Mouse (Mus musculus) adrenal gland, postnatal 4 days (tissue): ENCODE measurements around the gene Mphosph10. TPM values are rescaled to one million over a fixed set of nuclear protein-coding genes. Genes with fewer than 3 reads are reported as not detected.

Experiments used
- DNase-seq, 2 experiments: peaks; one replicate each; pipeline ENCODE4 v3.0.0; 2021 to 2022; ENCODE audit warnings: low spot score in 2 of 2, mixed read lengths in 2 of 2
- long read RNA-seq, 2 experiments: library from polyadenylated mRNA; stranded (forward); transcript quantifications; one replicate each; pipeline ENCODE4 v2.0.0; 2021
- total RNA-seq, 2 experiments: library from RNA; stranded (reverse); gene quantifications; 2 replicates each; pipeline ENCODE4 v1.2.3; 2021

Gene Mphosph10
- 10 to 100 TPM; 27.5 to 31.1 TPM for total RNA-seq
- long read RNA-seq, experiment 1, transcript Mphosph10-201 (11 exons, 2,248 nt), result major isoform, 19 of 22 reads
- long read RNA-seq, experiment 1, partial matches to known transcripts, result 2 of 22 reads
- long read RNA-seq, experiment 1, other reads (novel, unspliced or antisense), result 1 of 22 reads
- long read RNA-seq, experiment 2, transcript Mphosph10-201 (11 exons, 2,248 nt), result major isoform, 37 of 44 reads
- long read RNA-seq, experiment 2, partial matches to known transcripts, result 3 of 44 reads
- long read RNA-seq, experiment 2, other reads (novel, unspliced or antisense), result 1 of 44 reads

DNA sequence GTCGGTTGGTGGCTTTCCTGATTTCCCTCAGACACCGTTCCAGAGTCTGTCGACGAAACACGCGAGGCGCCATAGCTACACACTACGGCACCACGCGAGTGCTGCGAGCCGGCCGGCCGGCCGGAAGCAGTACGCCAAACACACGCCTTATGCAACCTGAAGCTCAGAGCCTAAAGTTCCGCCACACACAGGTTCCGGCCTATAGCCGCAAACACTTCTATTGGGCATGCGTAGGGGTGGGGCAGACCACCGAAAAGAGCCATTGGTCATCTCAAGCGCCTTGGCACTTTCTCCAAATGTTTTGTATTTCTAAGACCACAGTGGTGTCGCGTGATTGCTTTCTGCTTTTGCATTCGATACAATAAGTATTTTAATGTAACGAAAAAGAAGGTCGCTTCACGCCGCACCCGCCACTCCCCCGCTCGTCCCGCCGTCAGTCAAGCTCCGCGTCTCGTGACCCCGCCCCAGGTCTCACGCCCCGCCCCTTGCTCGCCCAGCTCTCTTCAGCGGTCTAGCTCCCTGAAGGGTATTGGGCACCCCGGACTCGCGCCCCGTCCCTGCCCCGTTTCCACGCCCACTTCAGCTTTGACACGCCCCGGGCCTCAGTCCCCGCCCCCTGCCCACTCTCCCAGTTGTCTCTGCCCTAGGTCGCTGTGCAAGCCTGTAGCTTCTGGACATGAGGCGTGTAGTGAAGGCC is at the start of gene Mphosph10, which contains the start of gene Mcee:
TSS of gene Mphosph10 (minus strand) at position 147 of the 697 bp plus-strand sequence.
TSS of gene Mcee (plus strand) at position 486 of the 697 bp plus-strand sequence.
- DNase-seq, result peak; percentile 95 to 96

DNA sequence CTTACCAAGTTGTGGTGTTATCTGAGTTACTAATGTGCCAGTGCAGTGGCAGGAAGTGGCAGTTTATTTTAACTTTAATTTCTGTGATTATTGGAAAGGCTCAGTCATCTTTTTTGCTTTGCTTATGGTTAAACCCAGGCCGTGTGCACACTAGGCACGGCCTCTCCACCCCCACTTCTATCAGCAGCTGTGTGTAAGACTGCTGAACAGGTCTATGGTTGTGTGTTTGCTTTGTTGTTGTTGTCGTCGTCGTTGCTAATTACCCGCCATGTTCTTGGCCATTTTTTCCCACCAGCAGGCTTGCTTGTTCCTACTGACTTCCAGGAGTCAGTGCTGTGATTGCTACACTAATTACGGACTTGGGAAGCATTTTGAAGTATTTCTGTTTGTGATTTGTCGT is 48.5 kb upstream of the Mphosph10 start:
- no peak for DNase-seq

DNA sequence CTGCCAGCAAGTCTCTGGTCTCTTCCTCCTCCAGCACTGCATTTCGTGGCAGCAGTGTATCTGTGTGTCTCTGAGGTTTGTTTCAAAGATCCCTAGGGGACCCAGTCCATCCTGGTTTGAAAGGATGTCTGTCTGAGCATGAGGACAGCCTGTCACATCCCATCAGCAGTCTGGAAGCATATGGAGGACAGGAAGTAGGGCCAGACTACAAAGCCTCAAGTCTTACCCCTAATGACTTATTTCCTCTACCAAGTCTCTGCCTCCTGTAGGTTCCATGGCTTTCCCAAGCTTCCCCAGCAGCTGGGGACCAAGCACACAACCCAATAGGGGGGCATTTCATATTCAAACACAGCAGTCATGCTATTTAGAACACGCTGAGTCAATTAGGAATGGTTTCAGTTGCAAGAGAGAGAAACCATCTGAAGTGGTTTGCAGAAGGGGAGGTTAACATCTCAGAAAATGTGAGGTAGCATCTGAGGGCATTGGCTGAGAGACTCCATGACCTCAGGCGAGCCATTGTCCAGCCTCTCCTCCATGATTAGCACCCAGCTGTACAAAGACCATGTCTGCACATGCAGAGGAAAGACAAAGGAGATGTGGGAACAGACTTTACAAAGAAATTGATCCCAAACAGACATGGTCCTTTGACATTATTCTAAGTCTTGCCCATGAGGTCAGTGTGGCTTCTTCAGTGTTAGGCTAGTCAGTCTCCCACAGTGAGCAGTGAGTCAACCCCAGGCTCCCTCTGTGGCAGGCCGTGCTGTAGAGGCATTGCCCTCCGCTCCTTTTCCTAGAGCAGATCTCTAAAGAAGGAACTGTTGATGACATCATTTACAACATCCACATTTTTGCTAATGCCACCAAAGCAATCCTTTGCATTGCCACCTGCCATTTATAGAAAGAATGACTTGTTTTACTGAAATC is 47.8 kb upstream of the Mphosph10 start:
- DNase-seq, result no peak

DNA sequence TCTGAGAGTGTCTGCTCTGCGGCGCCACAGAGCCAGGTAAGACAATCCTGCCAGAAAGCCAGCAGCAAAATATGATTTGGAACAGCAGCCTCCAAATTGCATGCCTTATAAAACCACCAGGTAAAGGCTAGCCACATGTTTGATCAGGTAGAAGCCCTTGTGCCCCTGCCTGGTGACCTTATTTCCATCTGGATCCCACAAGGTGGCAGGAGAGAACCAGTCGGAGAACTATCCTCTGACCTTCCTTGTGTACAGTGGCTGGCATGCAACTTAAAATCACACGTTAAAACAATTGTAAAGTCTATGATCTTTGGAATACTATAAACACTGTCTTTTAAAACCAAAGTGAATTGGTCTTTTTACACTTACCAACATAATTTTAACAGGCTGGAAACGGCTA is 32.8 kb upstream of the Mphosph10 start:
- DNase-seq, result no peak

DNA sequence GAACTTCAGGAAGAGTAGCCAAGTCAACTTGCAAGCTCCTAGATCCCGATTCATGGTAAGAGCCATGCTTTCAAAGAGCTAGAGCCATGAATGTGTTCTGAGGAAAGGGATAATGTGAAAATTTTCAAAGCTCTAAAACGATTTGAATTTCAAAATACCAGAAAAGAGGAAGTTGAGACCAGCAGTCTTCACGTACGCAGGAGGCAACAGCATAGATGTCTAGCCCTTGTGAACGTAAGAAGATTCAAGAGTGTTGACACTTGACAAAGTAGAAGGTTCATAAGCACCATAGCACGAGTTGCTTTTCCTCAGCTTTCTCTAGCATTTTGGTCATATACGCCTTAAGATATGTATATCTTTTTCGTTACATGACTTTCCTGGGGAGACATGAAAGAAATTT is 11.9 kb upstream of the Mphosph10 start:
- DNase-seq, result no peak

DNA sequence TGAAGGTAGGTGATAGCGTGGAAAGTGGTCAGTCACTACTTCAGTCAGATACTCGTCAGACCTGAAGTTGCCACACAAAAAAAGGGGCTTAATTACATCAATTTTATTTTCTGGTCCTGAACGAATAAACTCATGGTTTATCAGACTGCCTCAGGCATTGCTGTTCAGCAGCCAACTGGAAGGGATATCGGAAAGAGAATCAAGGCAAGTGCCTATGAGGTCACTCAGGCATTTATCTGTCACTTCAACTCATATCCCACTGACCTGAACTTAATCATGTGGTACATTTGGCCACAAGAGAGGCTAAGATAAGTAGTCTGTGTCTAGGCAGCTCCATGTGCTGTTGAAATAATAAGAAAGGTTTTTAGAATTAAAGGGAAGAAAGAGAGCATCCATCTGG is 10.4 kb upstream of the Mphosph10 start:
- no peak for DNase-seq

DNA sequence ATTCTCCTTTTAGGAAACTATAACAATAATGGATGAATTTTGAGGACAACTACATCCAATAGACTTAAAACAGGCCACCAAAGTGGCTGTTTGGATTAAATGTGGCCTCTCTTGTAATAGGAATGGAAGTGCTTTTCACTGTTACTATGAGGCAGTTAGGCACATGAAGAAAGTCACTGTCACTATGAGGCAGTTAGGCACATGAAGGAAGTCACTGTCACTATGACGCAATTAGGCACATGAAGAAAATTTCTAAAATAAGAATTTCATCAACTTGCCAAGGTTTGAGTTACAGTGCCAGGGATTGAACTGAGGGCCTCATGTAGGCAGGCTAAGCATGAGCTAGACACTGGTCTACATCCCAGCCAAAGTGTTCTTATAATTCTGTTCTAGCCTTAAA is 8.7 kb upstream of the Mphosph10 start:
- no peak for DNase-seq

DNA sequence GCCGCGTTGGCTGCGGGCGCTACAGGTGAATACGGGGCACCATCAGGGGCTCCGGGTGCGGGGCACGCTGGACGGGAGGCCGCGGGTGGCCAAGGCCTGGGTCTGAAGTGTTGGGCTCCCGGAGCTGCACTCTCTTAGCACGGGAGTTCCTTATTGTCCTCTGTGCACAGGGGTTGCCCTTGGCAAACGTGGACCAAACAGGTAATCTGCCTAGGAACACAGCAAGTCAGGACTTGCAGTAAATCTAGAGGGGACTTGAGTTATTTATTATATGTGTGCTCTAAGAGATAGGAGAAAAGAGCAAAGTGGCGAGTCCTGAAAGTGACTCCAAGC is 717 bp upstream of the Mphosph10 start:
- DNase-seq, result no peak

DNA sequence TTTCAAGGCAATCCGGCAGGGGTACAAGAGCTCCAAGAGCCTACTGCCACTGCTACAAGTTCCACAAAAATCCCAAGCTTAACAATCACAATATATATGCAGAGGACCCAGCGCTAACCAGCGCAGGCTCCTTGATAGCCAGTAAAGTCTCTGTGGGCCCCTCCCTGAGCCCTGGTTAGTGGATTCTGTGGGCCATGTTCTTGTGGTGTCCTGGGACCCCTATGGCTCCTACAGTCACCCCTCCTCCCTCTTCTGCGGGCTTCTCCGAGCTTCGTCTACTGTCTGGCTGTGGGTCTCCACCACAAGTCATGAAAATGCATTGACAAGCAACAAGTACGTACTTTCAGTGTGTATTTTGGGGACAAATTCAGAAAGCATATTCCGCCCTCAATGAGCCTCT is 589 bp downstream of the Mphosph10 start:
- no peak for DNase-seq

DNA sequence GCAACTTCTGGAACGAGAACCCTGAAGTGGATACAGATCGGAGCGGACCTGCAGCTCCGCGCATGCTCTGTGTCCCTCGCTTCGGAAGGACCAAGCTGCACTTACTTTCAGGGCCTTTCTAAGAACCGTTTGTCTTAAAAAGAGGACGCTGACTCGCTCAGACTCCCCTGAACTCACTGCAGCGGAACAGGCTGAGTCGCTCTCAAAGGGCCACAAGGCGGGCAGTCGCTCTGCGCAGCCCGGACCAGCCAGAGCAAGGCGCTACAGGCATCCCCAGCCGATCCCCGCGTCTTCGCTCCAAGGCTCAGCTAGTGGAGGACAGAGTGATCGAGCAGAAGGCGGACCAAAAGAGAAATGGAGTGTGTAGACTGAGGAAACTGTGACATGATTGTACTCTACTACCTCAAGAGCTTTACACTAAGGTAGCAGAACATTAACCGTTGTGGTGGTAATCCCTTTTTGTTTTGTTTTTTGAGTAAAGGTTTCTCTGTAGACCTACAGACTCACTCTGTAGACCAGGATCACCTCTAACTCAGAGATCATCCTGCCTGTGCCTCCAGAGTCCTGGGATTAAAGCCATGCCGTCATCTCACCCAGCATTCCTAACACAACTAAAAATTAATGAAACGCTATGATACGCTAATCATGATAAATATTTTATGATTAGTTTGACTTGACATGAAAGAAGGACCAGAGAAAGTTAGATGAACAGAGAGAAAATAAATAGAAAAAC is 18.1 kb downstream of the Mphosph10 start, which contains the start of gene Fan1:
TSS of gene Fan1 (minus strand) at position 266 of the 733 bp plus-strand sequence.
- DNase-seq, result peak; percentile 73 to 75

DNA sequence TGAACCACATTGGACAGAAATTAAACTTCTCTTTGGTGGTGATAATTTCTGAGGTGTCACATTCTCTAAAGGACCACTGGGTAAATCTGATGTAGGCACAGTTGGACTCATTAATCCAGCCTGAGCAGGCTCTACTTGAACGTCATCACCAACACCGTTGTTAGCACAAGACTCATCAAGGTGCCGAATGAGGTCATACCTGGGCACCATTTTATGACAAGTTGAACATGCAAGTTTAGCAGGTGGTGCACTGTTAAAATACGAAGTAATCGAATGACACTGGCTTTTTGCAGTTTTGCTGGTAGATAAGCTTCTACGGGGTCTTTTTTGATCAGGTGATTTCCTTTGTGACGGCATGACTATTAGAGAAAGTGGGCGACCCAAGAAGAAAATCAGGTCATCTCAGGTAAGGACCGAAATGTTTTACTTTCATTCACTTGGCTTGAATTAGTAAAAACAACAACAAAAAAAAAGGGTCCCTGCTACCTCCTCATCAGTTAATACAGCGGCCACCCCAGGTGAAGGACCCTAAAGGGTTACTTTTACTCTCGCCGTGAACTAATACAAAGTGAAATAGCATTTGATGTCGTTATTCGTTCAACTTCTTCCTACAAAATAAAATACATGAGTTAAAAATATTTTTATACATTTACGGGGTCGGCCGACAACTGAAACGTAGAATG is 18.8 kb downstream of the Mphosph10 start:
- no peak for DNase-seq

DNA sequence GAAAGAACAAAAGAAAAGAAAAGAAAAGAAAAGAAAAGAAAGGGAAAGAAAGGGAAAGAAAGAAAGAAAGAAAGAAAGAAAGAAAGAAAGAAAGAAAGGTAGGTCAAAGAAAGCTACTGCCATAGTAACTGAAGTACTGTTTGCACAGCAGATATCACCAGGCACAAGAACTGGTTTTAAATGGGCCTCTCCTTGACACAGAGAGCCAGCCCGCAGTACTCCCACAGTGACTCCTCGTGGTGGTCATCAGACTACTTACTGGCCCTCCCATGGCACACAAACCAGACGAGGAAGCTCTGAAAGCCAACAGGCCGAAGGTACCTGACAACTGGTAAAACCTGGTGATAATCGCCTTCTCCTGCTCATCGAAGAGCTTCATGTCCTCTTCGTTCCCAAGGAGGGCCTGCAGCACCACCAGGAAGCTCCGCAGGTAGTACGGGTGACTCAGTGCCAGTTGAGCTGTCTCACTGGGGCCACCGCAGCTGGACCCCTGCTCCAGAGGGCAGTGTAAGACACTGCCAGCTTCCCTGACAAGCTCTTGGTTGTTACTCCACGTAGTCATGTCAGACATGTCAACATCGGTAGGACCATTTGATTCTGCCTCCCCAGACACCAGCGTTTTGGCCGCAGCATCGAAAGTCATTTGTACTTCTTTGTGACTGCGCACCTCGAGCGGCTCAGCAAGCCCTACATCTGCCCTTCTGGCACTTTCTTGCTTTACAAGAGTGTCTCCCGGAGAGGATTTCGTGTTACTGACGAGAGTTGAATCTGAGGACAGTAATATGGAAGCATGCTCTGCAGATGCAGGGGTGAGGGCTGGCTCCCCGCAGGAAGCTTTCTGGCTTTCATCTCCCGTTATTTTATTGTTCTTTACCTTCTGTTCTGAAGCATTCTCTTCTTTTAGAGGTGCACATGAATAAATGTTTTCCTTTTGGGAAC is 19.9 kb downstream of the Mphosph10 start:
- no peak for DNase-seq

DNA sequence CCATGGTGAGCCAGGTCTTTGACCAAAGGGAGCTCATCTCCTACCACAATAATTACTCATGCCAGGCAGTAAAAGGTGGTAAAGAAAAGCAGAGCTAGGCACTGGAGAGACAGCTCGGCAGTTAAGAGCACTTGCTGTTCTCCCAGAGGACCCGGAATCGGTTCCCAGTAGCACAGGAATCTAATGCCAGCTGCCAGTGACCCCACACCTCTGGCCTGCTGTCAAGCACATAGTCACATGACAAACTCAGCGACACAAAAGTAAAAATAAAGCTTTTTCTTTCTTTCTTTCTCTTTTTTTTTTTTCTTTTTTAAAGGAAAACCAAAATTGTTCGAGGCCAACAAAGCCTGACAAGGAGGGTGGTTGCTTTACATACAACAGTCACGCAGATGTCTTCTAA is 22.2 kb downstream of the Mphosph10 start:
- no peak for DNase-seq

DNA sequence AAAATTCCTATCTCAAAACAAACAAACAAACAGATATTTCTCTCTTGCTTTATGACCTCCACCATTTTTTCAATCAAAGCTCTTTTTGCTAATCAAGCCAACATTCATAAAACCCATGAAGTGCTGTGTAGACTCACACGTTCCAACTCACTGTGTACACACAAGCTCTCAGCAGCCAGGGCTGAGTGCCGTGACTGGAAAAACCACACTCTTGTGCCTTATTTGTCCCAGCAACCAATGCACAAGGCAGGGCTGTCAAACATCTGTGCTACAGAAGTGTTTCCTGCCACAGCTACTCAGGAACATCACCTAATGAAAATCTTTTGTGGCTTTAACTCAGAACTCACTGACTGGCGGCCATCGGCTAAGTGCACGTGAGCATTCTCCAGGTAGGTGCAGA is 26.2 kb downstream of the Mphosph10 start:
- no peak for DNase-seq

DNA sequence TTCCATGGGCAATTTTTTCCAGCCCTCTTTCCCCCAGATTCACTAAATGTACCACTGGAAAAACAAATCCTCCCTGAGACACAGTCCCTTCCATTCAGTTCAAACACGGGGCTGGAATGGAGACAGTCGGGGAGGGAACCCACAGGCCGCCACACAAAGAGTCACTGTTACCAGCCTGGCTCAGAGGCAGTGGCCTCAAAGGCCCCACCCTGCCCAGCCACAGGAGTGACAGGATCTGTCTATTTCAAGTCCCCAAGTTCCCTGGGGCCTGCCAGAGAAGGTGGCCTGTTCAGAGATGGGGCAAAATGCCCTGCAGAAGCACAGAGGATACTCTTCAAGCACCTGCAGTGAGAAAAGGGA is 31.5 kb downstream of the Mphosph10 start:
- no peak for DNase-seq

DNA sequence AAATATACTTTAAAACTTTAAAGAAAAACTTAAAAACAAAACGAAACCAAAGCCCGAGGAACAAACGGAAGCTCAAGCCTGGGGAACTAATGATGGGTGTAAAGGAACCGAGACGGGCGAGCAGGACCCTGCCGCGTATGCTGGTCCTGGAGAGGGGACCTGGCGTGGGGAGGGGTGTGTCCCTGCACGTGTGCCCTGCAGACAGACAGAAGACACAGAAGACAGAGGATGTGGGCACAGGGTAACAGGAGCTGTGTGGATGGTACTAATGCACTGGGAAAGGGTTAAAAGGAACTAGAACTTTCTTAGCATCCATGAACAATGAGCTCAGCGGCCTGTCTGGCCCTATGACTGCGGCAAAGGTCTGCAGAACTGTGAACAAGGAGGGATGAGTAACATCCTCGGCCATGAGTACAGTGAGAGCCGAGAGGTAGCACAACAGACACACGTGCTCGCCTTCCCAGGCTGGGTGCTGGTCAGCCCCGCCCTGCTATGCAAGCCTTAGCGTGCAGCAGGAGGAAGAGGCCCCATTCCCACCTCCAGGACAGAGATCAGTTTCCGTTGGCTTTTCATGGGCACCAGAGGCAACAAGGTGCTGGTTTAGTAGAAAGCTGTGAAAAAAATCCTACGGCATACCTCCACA is 32.0 kb downstream of the Mphosph10 start:
- DNase-seq, result no peak

DNA sequence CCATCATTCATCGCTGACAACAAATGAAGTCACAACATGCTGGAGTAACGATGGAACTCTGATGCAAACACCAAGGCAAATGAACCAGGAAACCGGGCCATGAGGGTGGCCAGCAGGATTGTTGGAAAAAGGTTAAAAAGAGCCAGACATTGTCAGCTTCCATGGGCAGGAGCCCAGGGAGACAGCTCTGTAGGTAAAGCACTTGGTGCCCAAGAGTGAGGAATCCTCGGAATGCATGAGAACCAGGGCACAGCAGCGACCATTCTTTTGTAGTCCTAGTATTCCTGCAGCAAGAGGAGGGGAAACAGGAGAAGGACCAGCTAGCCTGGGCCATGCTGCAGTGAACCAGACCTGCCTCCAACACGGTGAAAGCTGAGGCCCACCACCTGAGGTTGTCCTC is 33.4 kb downstream of the Mphosph10 start:
- no peak for DNase-seq

DNA sequence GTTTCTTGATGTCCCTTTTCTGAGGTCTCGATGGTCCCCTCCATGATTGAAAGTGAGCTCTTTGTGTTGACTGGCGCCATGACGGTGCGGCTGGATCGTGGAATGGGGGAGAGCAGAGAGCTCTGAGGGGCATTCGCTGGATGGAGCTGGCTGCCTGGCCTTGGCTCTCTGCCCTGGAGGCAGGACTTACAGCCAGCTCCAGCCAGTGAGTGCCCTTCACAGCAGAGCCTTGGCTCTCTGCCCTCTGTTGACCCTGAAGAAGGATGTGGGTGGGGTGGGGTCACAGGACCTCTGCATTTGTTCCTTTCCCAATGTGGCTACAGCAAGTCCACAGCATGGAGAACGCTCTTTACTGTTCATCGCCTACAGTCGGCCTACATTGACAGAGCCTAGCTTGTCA is 34.7 kb downstream of the Mphosph10 start:
- peak; percentile 30 to 54 for DNase-seq

DNA sequence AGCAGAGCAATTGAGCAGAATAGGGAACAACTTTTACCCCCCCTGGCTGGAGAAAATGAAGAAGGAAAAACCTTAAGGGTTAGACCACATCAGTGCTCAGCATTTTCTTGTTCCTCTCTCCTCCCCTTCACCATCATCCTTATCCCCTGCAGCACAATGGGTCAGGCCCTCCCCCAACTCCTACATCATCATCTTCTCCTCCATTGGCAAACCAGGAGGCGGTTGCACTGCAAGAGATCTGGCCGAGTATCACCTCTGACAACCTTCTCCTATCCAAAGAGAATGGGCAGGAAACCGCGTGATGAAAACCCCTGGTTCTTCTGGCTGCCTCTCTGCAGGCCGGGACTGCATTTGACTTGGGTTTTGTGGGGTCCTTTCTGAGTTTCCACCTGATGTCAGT is 35.4 kb downstream of the Mphosph10 start:
- no peak for DNase-seq
